Mouse (Mus musculus) hindbrain, postnatal 0 days (tissue): ENCODE measurements at regions not wholly inside any gene's neighbourhood (a gene's known extent, or its start where the extent isn't known, plus 50 kb on each side); places are given as distances from the start of the nearest gene placed in this dataset.

ENCODE experiments used
- ATAC-seq: fragments of 200-750 bp; cut with Nextera tagmentation; 2 replicates; pipeline ENCODE4 v1.8.0; 2017; ENCODE audit warnings: mild to moderate bottlenecking, moderate TSS enrichment, moderate library complexity
- DNase-seq: peaks from one replicate; pipeline ENCODE4 v3.0.0-alpha.2; 2015; ENCODE audit warnings: low spot score
- H3K27ac ChIP-seq: fragments of 300-500 bp; sonication (generic); 2 replicates; pipeline ENCODE4 v1.5.1; 2014; ENCODE audit warnings: mild to moderate bottlenecking
- H3K27me3 ChIP-seq: fragments of 300-500 bp; sonication (generic); 2 replicates; pipeline ENCODE4 v1.6.1; 2014; ENCODE audit warnings: low read length, mixed read lengths; ENCODE audit not compliant: insufficient read depth
- H3K36me3 ChIP-seq: fragments of 300-500 bp; sonication (generic); 2 replicates; pipeline ENCODE4 v1.6.1; 2014; ENCODE audit warnings: low read length, mixed read lengths; ENCODE audit not compliant: insufficient read depth
- H3K4me1 ChIP-seq: fragments of 300-500 bp; sonication (generic); 2 replicates; pipeline ENCODE4 v1.6.1; 2014; ENCODE audit warnings: antibody characterized with exemption, low read length, mixed read lengths; ENCODE audit not compliant: insufficient read depth
- H3K4me2 ChIP-seq: fragments of 300-500 bp; sonication (generic); 2 replicates; pipeline ENCODE4 v1.6.1; 2014; ENCODE audit warnings: low read depth, mild to moderate bottlenecking, low read length, moderate library complexity, mixed read lengths
- H3K4me3 ChIP-seq: fragments of 300-500 bp; sonication (generic); 2 replicates; pipeline ENCODE4 v1.5.1; 2014; ENCODE audit warnings: low read length
- H3K9ac ChIP-seq: fragments of 300-500 bp; sonication (generic); replicated peaks from 2 replicates; pipeline ENCODE4 v1.6.1; 2014; ENCODE audit warnings: mild to moderate bottlenecking, low read length, moderate library complexity, mixed read lengths
- H3K9me3 ChIP-seq: fragments of 300-500 bp; sonication (generic); 2 replicates; pipeline ENCODE4 v1.6.1; 2016; ENCODE audit warnings: low read length, mixed read lengths
- CTCF ChIP-seq: IDR thresholded peaks from 2 replicates; pipeline ENCODE4 v1.5.1; 2016; ENCODE audit warnings: antibody characterized with exemption, control low read depth, low read depth
- WGBS: fragments of 180-500 bp; shearing (Covaris S2); extraction: QIAGEN DNeasy Blood & Tissue Kit; methylation state at CpG from one replicate; pipeline ENCODE4 v1.1.7; 2014; 5-methylcytosine and 5-hydroxymethylcytosine counted together

- no peak for ATAC-seq
- no peak for TF ChIP-seq CTCF
- Histone ChIP-seq H3K9ac (no peak overlapping the region), H3K36me3 (no peaks in the 10 kb centered on the region), H3K4me1 (peaks cover 6% of the 10 kb centered on the region), H3K27ac (no peak overlapping the region), H3K9me3 (no peaks in the 10 kb centered on the region), H3K27me3 (no peaks in the 10 kb centered on the region), H3K4me2 (no peak overlapping the region), H3K4me3 (no peak overlapping the region)
- no peak for DNase-seq
- 75% methylated on average over 6 of the region's 6 CpGs for WGBS
These were observed 80.7 kb upstream of the Ubl3 start for GRCm38 (mm10) chr5:148633331-148633730.

- Histone ChIP-seq H3K9ac (no peak overlapping the region), H3K9me3 (no peaks in the 10 kb centered on the region), H3K27ac (peak overlapping the region; percentile 20; the same call in 1 of the 2 replicates), H3K4me3 (no peak overlapping the region), H3K4me2 (no peak overlapping the region), H3K4me1 (peaks cover 6% of the 10 kb centered on the region), H3K36me3 (no peaks in the 10 kb centered on the region), H3K27me3 (no peaks in the 10 kb centered on the region)
- 40% methylated on average over 11 of the region's 11 CpGs for WGBS
- TF ChIP-seq CTCF, result no peak
- ATAC-seq (peak; percentile 63; the same call in 1 of the 2 replicates), DNase-seq (peak; percentile 75)
These were observed 80.1 kb upstream of the Ubl3 start for GRCm38 (mm10) chr5:148632516-148633170.

- Histone ChIP-seq H3K36me3 (no peaks in the 10 kb centered on the region), H3K9ac (no peak overlapping the region), H3K4me1 (peaks cover 6% of the 10 kb centered on the region), H3K27ac (no peak overlapping the region), H3K9me3 (no peaks in the 10 kb centered on the region), H3K27me3 (no peaks in the 10 kb centered on the region), H3K4me2 (no peak overlapping the region), H3K4me3 (no peak overlapping the region)
- DNase-seq (no peak), ATAC-seq (no peak)
- no peak for TF ChIP-seq CTCF
- 77% methylated on average over 5 of the region's 5 CpGs for WGBS
These were observed 79.0 kb upstream of the Ubl3 start for GRCm38 (mm10) chr5:148631566-148631965.

GRCm38 (mm10) chr5:148626014-148626413 is 73.4 kb upstream of the Ubl3 start:
- no peak for DNase-seq
- peaks cover 7% of the 10 kb centered on the region; the same call in 1 of the 2 replicates for H3K4me1 ChIP-seq
- no peak for TF ChIP-seq CTCF
- no peaks in the 10 kb centered on the region for H3K27me3 ChIP-seq
- no peak overlapping the region for H3K9ac ChIP-seq
- ATAC-seq, result no peak
- WGBS, result 89% methylated on average over 5 of the region's 5 CpGs
- no peak overlapping the region for H3K4me3 ChIP-seq
- H3K36me3 ChIP-seq, result no peaks in the 10 kb centered on the region
- H3K9me3 ChIP-seq, result no peaks in the 10 kb centered on the region
- H3K4me2 ChIP-seq, result no peak overlapping the region
- peak overlapping the region; percentile 34; the same call in 1 of the 2 replicates for H3K27ac ChIP-seq

GRCm38 (mm10) chr5:148624649-148625405 is 72.2 kb upstream of the Ubl3 start:
- TF ChIP-seq CTCF, result no peak
- Histone ChIP-seq H3K27ac (peak overlapping the region; percentile 34; the same call in 1 of the 2 replicates), H3K9me3 (no peaks in the 10 kb centered on the region), H3K4me3 (no peak overlapping the region), H3K27me3 (no peaks in the 10 kb centered on the region), H3K4me1 (peaks cover 7% of the 10 kb centered on the region; the same call in 1 of the 2 replicates), H3K4me2 (no peak overlapping the region), H3K36me3 (no peaks in the 10 kb centered on the region), H3K9ac (no peak overlapping the region)
- ATAC-seq, result peak; percentile 76
- peak; percentile 66 for DNase-seq
- 35% methylated on average over 21 of the region's 21 CpGs for WGBS

- Histone ChIP-seq H3K4me1 (peaks cover 7% of the 10 kb centered on the region), H3K4me2 (no peak overlapping the region), H3K36me3 (no peaks in the 10 kb centered on the region), H3K9me3 (no peaks in the 10 kb centered on the region), H3K27me3 (no peaks in the 10 kb centered on the region), H3K4me3 (no peak overlapping the region), H3K27ac (peak overlapping the region; percentile 4; the same call in 1 of the 2 replicates), H3K9ac (no peak overlapping the region)
- no peak for TF ChIP-seq CTCF
- ATAC-seq (no peak), DNase-seq (peak; percentile 39)
- 43% methylated on average over 10 of the region's 10 CpGs for WGBS
These were observed 68.6 kb upstream of the Ubl3 start for GRCm38 (mm10) chr5:148620895-148621786.
